Mouse (Mus musculus): Measurements from ENCODE around the gene Hnrnph1. TPM values are rescaled to one million over a fixed set of nuclear protein-coding genes. Genes with fewer than 3 reads are reported as not detected.

The Hnrnph1 gene
- polyA plus RNA-seq (2014; fragmentation: Nextera tagmentation; extraction: Ambion mirVana): 854 and 865 TPM in 2 replicates

DNA sequence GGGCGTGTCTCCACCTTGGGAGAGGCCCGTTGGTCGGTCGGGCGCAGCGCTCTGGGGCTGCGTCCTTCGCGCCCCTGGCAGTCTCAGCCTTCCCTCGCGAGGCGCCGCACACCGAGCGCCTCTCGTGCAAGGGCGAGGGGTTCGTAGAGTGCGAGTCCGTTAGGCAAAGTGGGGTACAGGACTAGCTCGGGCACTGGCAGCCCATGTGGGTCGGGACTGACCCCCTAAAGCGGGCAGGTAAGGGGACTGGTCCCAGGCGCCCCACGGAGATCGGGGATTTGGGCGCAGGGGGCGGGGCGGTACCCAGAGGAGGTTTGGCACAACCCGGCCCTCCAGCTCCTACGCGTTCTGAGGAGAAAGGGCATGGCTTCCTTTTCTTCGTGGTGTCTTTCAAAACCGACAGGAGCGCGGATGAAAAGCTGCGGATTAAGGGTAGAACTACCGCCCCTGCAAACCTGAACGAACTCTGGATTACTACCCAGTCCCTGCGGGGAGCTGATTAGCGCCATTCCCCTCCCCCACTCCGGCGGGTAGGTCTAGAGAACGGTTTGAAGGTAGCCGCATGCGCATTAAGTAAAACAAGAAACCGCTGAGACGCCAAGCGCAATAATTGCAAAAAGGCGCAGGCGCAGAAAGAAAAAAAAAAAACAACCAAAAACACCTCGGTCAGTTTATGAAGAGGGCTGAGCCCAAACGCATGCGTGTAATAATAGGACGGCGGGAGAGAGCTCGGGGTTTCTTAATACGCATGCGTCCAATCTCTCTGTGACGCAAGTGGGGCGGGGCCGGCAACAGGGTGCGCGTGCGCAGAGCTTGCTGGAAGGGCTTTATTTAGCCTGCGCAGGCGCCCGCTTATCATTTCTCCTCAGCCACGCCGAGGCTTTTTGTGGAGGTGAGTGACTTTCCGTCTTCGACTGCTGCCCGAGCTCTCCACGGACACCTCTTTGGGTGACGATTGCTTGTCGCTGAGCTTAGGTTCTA, at the start of gene Hnrnph1:
Hnrnph1 (plus strand) TSS at position 80 of the 981 bp plus-strand sequence.
- H3K4me1 ChIP-seq (replicated peaks; ENCODE audit: control insufficient read depth, insufficient read depth, low read length): peaks cover 9% of the 10 kb centered on the region
- under 1% methylated on average over 71 of the region's 76 CpGs for WGBS

DNA sequence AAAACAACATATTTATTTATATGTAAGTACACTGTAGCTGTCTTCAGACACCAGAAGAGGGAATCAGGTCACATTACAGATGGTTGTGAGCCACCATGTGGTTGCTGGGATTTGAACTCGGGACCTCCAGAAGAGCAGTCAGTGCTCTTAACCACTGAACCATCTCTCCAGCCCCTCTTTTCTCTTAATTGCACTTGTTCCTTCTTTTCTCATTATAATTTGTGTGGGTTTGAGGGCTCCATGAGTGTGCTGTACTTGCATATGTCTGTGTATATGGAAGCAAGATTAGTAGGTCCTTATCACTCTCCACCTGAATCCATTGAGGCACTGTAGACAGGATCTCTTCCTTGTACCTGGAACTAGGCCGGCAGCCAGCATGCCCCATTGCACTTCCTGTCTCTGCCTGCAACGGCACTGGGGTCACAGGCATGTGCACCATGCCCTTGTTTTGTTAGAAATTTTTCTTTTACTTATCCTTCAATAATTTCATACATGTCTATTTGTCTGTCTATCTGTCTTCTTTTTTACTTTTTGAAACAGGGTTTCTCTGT, 48.6 kb upstream of the Hnrnph1 start:
- Histone ChIP-seq H3K4me2 (replicated peaks; ENCODE audit: low read depth, low read length) (no peak overlapping the region), H3K9ac (ENCODE audit: low read depth, low read length) (no peak overlapping the region), H3K4me3 (ENCODE audit: low read depth, low read length) (no peak overlapping the region), H3K27me3 (ENCODE audit: control insufficient read depth, insufficient read depth, low read length) (no peaks in the 10 kb centered on the region), H3K4me1 (replicated peaks; ENCODE audit: control insufficient read depth, insufficient read depth, low read length) (no peaks in the 10 kb centered on the region; the same call in none of the 2 replicates), H3K27ac (ENCODE audit: low read depth, low read length) (no peak overlapping the region), H3K9me3 (ENCODE audit: control insufficient read depth, low read length) (no peaks in the 10 kb centered on the region), H3K36me3 (ENCODE audit: control insufficient read depth, insufficient read depth, low read length) (peaks cover 3% of the 10 kb centered on the region; the same call in 1 of the 2 replicates)
- no peak for DNase-seq (ENCODE audit: low spot score)
- 94% methylated on average over 3 of the region's 3 CpGs for WGBS
- no peak for ATAC-seq (ENCODE audit: low FRiP score)

More for the DNA sequence above, at the start of gene Hnrnph1:
- H3K27me3 ChIP-seq (ENCODE audit: control insufficient read depth, insufficient read depth, low read length): no peaks in the 10 kb centered on the region
- H3K36me3 ChIP-seq (ENCODE audit: control insufficient read depth, insufficient read depth, low read length): peaks cover 3% of the 10 kb centered on the region; the same call in 1 of the 2 replicates
- ATAC-seq (ENCODE audit: low FRiP score) (peak; percentile 92), DNase-seq (ENCODE audit: low spot score) (peak; percentile 99)
- peak within 1 kb of the TSS; percentile 99 for H3K27ac ChIP-seq (ENCODE audit: low read depth, low read length)
- H3K9me3 ChIP-seq (ENCODE audit: control insufficient read depth, low read length): no peaks in the 10 kb centered on the region
- peak within 1 kb of the TSS; percentile 91 for H3K4me2 ChIP-seq (replicated peaks; ENCODE audit: low read depth, low read length)
- H3K9ac ChIP-seq (ENCODE audit: low read depth, low read length): peak within 1 kb of the TSS; percentile 99
- peak within 1 kb of the TSS; percentile 97 for H3K4me3 ChIP-seq (ENCODE audit: low read depth, low read length)

DNA sequence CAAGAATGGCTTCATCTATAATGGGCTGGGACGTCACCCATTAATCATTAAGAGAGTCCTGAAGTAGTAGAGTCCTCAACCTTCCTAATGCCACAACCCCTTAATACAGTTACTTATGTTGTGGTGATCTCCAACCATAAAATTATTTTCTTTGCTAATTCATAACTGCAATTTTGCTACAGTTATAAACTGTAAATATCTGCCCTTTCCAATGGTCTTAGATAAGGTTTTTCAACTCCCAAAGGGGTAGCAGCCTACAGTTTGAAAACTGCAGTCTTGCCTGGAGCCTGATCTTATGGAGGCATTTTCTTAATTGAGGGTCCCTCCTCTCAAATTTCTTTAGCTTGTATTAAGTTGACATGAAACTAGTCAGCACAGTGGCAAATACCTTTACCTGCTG, 47.4 kb upstream of the Hnrnph1 start:
- no peak overlapping the region for H3K4me2 ChIP-seq (replicated peaks; ENCODE audit: low read depth, low read length)
- no peak overlapping the region for H3K4me3 ChIP-seq (ENCODE audit: low read depth, low read length)
- no peak for DNase-seq (ENCODE audit: low spot score)
- H3K4me1 ChIP-seq (replicated peaks; ENCODE audit: control insufficient read depth, insufficient read depth, low read length): no peaks in the 10 kb centered on the region; the same call in 1 of the 2 replicates
- no peak for ATAC-seq (ENCODE audit: low FRiP score)
- H3K9ac ChIP-seq (ENCODE audit: low read depth, low read length): no peak overlapping the region
- H3K27me3 ChIP-seq (ENCODE audit: control insufficient read depth, insufficient read depth, low read length): no peaks in the 10 kb centered on the region
- H3K36me3 ChIP-seq (ENCODE audit: control insufficient read depth, insufficient read depth, low read length): peaks cover 3% of the 10 kb centered on the region; the same call in 1 of the 2 replicates
- H3K27ac ChIP-seq (ENCODE audit: low read depth, low read length): no peak overlapping the region
- 96% methylated on average over 1 of the region's 1 CpGs for WGBS
- H3K9me3 ChIP-seq (ENCODE audit: control insufficient read depth, low read length): no peaks in the 10 kb centered on the region

DNA sequence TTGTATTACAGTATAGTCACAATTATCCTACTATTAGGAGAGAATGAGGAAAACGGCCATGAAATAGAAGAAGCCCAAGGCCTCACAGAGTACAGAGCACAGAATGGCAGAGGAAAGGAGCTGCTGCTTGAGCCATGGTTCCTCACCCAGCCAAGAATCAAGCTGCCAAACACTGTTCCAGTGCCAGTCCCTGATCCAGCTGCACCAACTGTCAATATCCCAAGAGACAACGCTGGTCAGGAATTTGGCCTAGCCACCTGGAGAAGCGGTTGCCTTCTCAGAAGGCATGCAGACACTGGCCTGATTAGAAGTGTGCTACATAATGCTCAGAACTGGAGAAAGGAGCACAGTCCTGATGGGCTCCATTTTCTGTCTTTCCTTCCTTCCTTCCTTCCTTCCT, 43.6 kb upstream of the Hnrnph1 start:
- Histone ChIP-seq H3K27me3 (ENCODE audit: control insufficient read depth, insufficient read depth, low read length) (no peaks in the 10 kb centered on the region), H3K9me3 (ENCODE audit: control insufficient read depth, low read length) (no peaks in the 10 kb centered on the region), H3K36me3 (ENCODE audit: control insufficient read depth, insufficient read depth, low read length) (peaks cover 3% of the 10 kb centered on the region; the same call in 1 of the 2 replicates), H3K27ac (ENCODE audit: low read depth, low read length) (no peak overlapping the region), H3K4me3 (ENCODE audit: low read depth, low read length) (no peak overlapping the region), H3K4me1 (replicated peaks; ENCODE audit: control insufficient read depth, insufficient read depth, low read length) (no peaks in the 10 kb centered on the region), H3K9ac (ENCODE audit: low read depth, low read length) (no peak overlapping the region), H3K4me2 (replicated peaks; ENCODE audit: low read depth, low read length) (no peak overlapping the region)
- ATAC-seq (ENCODE audit: low FRiP score): no peak
- WGBS: 98% methylated on average over 3 of the region's 3 CpGs
- no peak for DNase-seq (ENCODE audit: low spot score)

DNA sequence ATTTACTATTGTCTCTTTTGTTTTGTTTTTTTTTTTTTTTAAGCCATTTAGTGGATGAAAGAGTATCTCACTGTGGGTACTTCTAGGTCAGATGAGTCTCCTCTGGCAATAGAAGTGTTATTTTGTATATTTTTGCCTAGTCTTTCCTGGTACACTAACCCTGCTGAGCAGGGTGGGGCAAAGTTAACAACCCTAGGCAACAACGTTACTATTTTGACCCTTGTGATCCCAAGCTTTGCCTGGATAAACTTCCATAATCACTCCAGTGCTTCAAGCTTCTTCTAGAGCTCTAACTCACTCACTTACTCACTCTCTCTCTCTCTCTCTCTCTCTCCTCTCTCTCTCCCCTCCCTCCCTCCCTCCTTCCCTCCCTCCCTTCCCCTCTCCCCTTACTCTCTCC, 40.7 kb upstream of the Hnrnph1 start:
- ATAC-seq (ENCODE audit: low FRiP score) (no peak), DNase-seq (ENCODE audit: low spot score) (no peak)
- H3K9me3 ChIP-seq (ENCODE audit: control insufficient read depth, low read length): no peaks in the 10 kb centered on the region
- no peaks in the 10 kb centered on the region for H3K27me3 ChIP-seq (ENCODE audit: control insufficient read depth, insufficient read depth, low read length)
- H3K4me1 ChIP-seq (replicated peaks; ENCODE audit: control insufficient read depth, insufficient read depth, low read length): no peaks in the 10 kb centered on the region
- no peak overlapping the region for H3K9ac ChIP-seq (ENCODE audit: low read depth, low read length)
- H3K4me3 ChIP-seq (ENCODE audit: low read depth, low read length): no peak overlapping the region
- no peak overlapping the region for H3K4me2 ChIP-seq (replicated peaks; ENCODE audit: low read depth, low read length)
- H3K36me3 ChIP-seq (ENCODE audit: control insufficient read depth, insufficient read depth, low read length): no peaks in the 10 kb centered on the region
- WGBS: 55% methylated on average over 1 of the region's 1 CpGs
- H3K27ac ChIP-seq (ENCODE audit: low read depth, low read length): no peak overlapping the region

DNA sequence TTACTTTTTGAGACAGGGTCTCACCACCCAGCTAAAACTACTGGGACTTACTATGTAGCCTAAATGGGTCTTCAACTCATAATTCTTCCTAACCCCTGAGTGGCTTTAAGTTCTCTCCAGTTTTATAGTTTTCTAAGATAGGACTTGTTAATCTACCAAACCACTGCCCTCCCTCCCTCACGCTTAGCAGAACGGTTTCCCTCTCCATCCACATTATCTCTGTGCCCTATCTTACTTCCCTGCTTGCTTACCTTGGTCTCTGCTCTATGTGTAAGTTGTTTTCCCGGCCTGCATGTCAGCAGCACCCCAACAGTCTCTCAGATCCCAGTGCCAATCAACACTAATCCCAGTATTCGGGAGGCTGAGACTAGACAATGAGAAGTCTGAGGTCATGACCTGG, 39.9 kb upstream of the Hnrnph1 start:
- WGBS: 75% methylated on average over 4 of the region's 4 CpGs
- H3K27me3 ChIP-seq (ENCODE audit: control insufficient read depth, insufficient read depth, low read length): no peaks in the 10 kb centered on the region
- no peak overlapping the region for H3K9ac ChIP-seq (ENCODE audit: low read depth, low read length)
- H3K4me1 ChIP-seq (replicated peaks; ENCODE audit: control insufficient read depth, insufficient read depth, low read length): no peaks in the 10 kb centered on the region
- no peaks in the 10 kb centered on the region for H3K36me3 ChIP-seq (ENCODE audit: control insufficient read depth, insufficient read depth, low read length)
- no peak for DNase-seq (ENCODE audit: low spot score)
- H3K4me3 ChIP-seq (ENCODE audit: low read depth, low read length): no peak overlapping the region
- H3K27ac ChIP-seq (ENCODE audit: low read depth, low read length): no peak overlapping the region
- no peaks in the 10 kb centered on the region for H3K9me3 ChIP-seq (ENCODE audit: control insufficient read depth, low read length)
- H3K4me2 ChIP-seq (replicated peaks; ENCODE audit: low read depth, low read length): no peak overlapping the region
- ATAC-seq (ENCODE audit: low FRiP score): no peak

DNA sequence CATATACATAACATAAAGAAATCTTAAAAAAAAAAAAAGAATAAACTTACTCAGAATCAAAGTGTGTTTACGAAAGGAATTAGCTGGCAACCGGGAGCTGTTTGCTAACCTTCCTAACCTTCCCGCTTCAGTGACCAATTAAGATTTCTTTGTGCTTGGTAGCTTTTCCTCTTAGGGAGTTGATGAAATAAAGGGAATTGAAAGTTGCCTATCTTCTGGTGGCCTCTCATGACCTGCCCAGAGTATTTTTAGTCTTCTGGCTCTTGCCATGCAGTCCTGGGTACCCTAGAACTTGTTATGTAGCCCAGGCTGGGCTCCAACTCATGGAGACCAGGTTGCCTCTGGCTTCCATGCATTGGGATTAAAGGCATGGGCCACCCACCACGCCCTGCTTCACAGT, 31.3 kb upstream of the Hnrnph1 start:
- ATAC-seq (ENCODE audit: low FRiP score) (no peak), DNase-seq (ENCODE audit: low spot score) (no peak)
- H3K9ac ChIP-seq (ENCODE audit: low read depth, low read length): no peak overlapping the region

DNA sequence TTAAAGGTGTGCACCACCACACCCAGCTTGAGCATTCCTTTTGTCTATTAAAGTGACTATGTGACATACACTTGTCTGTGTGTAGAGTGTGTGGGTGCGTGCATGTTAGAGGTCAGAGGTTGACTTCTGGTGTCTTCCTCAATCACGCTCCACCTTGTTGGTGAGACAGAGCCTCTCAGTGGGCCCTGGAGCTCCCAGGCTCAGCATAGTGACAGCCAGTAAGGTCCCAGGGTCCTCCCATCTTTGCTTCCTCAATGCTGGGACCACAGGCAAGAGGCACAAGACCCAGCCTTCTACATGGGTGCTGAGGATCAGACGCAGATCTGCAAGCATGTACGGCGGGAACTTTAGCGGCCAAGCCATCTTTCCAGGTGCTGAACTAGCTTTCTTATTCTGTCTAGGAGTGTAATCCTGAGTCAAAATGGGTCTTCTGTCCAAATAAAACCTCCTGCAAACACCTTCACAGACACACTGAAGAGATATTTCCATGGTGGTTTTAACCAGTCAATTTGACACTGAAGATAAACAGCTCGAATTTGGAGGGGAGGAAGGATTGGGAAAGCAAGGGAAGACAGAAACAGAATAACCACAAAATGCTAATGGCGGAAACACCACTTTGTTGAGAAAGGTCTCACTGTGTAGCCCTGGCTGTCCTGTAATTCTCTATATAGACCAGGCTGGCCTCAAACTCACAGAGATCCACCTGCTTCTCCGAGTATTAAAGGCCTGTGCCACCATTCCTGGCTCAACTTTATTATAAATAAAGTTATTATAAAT, 30.3 kb upstream of the Hnrnph1 start:
- no peak for DNase-seq (ENCODE audit: low spot score)
- H3K27me3 ChIP-seq (ENCODE audit: control insufficient read depth, insufficient read depth, low read length): no peaks in the 10 kb centered on the region
- no peak overlapping the region for H3K27ac ChIP-seq (ENCODE audit: low read depth, low read length)
- no peaks in the 10 kb centered on the region for H3K4me1 ChIP-seq (replicated peaks; ENCODE audit: control insufficient read depth, insufficient read depth, low read length)
- ATAC-seq (ENCODE audit: low FRiP score): no peak
- 90% methylated on average over 9 of the region's 9 CpGs for WGBS
- no peak overlapping the region for H3K9ac ChIP-seq (ENCODE audit: low read depth, low read length)
- H3K9me3 ChIP-seq (ENCODE audit: control insufficient read depth, low read length): no peaks in the 10 kb centered on the region
- H3K36me3 ChIP-seq (ENCODE audit: control insufficient read depth, insufficient read depth, low read length): no peaks in the 10 kb centered on the region
- no peak overlapping the region for H3K4me2 ChIP-seq (replicated peaks; ENCODE audit: low read depth, low read length)
- H3K4me3 ChIP-seq (ENCODE audit: low read depth, low read length): no peak overlapping the region

More for the DNA sequence above, 31.3 kb upstream of the Hnrnph1 start:
- H3K4me2 ChIP-seq (replicated peaks; ENCODE audit: low read depth, low read length): no peak overlapping the region
- no peaks in the 10 kb centered on the region for H3K27me3 ChIP-seq (ENCODE audit: control insufficient read depth, insufficient read depth, low read length)
- WGBS: 84% methylated on average over 4 of the region's 4 CpGs
- H3K36me3 ChIP-seq (ENCODE audit: control insufficient read depth, insufficient read depth, low read length): no peaks in the 10 kb centered on the region
- no peak overlapping the region for H3K4me3 ChIP-seq (ENCODE audit: low read depth, low read length)
- H3K9me3 ChIP-seq (ENCODE audit: control insufficient read depth, low read length): no peaks in the 10 kb centered on the region
- no peak overlapping the region for H3K27ac ChIP-seq (ENCODE audit: low read depth, low read length)
- no peaks in the 10 kb centered on the region for H3K4me1 ChIP-seq (replicated peaks; ENCODE audit: control insufficient read depth, insufficient read depth, low read length)

Data from hindbrain, embryonic 11.5 days (tissue).